Mouse (Mus musculus) common myeloid progenitor, adult 5-6 weeks (primary cell): Measurements from ENCODE around the gene Gm21693. TPM values are rescaled to one million over a fixed set of nuclear protein-coding genes. Genes with fewer than 3 reads are reported as not detected.
"Not testable (repeated sequence)": the region's sequence is repeated elsewhere in the genome, so short reads cannot be mapped to it uniquely, and the experiment has no call there.

ENCODE experiments used
- ATAC-seq: replicated peaks from 2 replicates; pipeline ENCODE4 v1.8.0; 2016; ENCODE audit warnings: low read depth, mild to moderate bottlenecking, moderate TSS enrichment, inconsistent platforms; ENCODE audit not compliant: poor library complexity, severe bottlenecking
- total RNA-seq: library from RNA; stranded (forward); fragments of 200-1000, 187-1606 nt; gene quantifications from 2 replicates; pipeline ENCODE4 v1.2.3, GENCODE M21; 2017

Gene Gm21693
- not detected in 2 replicates for total RNA-seq

GRCm38 (mm10) chrY:3345229-3345628 is at the start of gene Gm21693:
Gm21693 (minus strand) TSS chrY:3345329.
- not testable (repeated sequence) for ATAC-seq

GRCm38 (mm10) chrY:3340661-3341060 is 4.5 kb downstream of the Gm21693 start:
- ATAC-seq, result not testable (repeated sequence)

GRCm38 (mm10) chrY:3306349-3306748 is 38.8 kb downstream of the Gm21693 start, which contains the start of gene Gm21677:
Gm21677 (minus strand) TSS chrY:3306449.
- ATAC-seq, result not testable (repeated sequence)

Other genes with a start within 250 kb of the Gm21693 start
- gene Gm21677, start 38.9 kb downstream of the Gm21693 start, total RNA-seq, result not detected in 2 replicates
- not detected in 2 replicates for gene Gm21704, start 64.8 kb upstream of the Gm21693 start, total RNA-seq
- not detected in 2 replicates for gene Gm21708, start 64.8 kb upstream of the Gm21693 start, total RNA-seq